Mouse (Mus musculus): ENCODE results near the gene Tac2.

Gene Tac2

GRCm38 (mm10) chr10:127721671-127722418, 2.4 kb upstream of the Tac2 start:
- in situ Hi-C loops (cut with MboI, MseI), result no loop called here

- in situ Hi-C loops (cut with MboI, MseI), result no loop called here
These were observed 858 bp downstream of the Tac2 start for GRCm38 (mm10) chr10:127725136-127725535.

GRCm38 (mm10) chr10:127728437-127728836, 4.2 kb downstream of the Tac2 start:
- in situ Hi-C loops (cut with MboI, MseI), result no loop called here

GRCm38 (mm10) chr10:127730285-127730932, 6.1 kb downstream of the Tac2 start:
- in situ Hi-C loops (cut with MboI, MseI), result no loop called here

- in situ Hi-C loops (cut with MboI, MseI), result no loop called here
These were observed 6.6 kb downstream of the Tac2 start for GRCm38 (mm10) chr10:127730933-127731310.

- in situ Hi-C loops (cut with MboI, MseI), result no loop called here
These were observed 7.1 kb downstream of the Tac2 start for GRCm38 (mm10) chr10:127731397-127731796.

GRCm38 (mm10) chr10:127734434-127734833, 10.2 kb downstream of the Tac2 start:
- in situ Hi-C loops (cut with MboI, MseI), result no loop called here

GRCm38 (mm10) chr10:127736266-127736665, 12.0 kb downstream of the Tac2 start:
- in situ Hi-C loops (cut with MboI, MseI), result no loop called here

- in situ Hi-C loops (cut with MboI, MseI), result no loop called here
These were observed 12.6 kb downstream of the Tac2 start for GRCm38 (mm10) chr10:127736916-127737315.

GRCm38 (mm10) chr10:127737552-127737951, 13.3 kb downstream of the Tac2 start:
- in situ Hi-C loops (cut with MboI, MseI), result no loop called here

GRCm38 (mm10) chr10:127738151-127738882, 14.0 kb downstream of the Tac2 start:
- in situ Hi-C loops (cut with MboI, MseI), result no loop called here

GRCm38 (mm10) chr10:127739083-127739660, 14.9 kb downstream of the Tac2 start, which contains the start of gene Zbtb39:
Zbtb39 (plus strand) TSS chr10:127739538.
- in situ Hi-C loops (cut with MboI, MseI), result no loop called here

GRCm38 (mm10) chr10:127739661-127740161, 15.4 kb downstream of the Tac2 start:
- in situ Hi-C loops (cut with MboI, MseI), result no loop called here

GRCm38 (mm10) chr10:127744661-127745060, 20.4 kb downstream of the Tac2 start:
- in situ Hi-C loops (cut with MboI, MseI), result no loop called here

- in situ Hi-C loops (cut with MboI, MseI), result no loop called here
These were observed 21.6 kb downstream of the Tac2 start for GRCm38 (mm10) chr10:127745886-127746285.

- in situ Hi-C loops (cut with MboI, MseI), result no loop called here
These were observed 23.0 kb downstream of the Tac2 start for GRCm38 (mm10) chr10:127747254-127747653.

- in situ Hi-C loops (cut with MboI, MseI), result no loop called here
These were observed 24.8 kb downstream of the Tac2 start for GRCm38 (mm10) chr10:127748847-127749612.

GRCm38 (mm10) chr10:127750136-127750777, 26.0 kb downstream of the Tac2 start:
- in situ Hi-C loops (cut with MboI, MseI), result loop anchor here (25.0 kb wide), 1 partner anchor 1713 kb away; no protein-coding TSS in a partner anchor

- in situ Hi-C loops (cut with MboI, MseI), result loop anchor here (25.0 kb wide), 1 partner anchor 1714 kb away; no protein-coding TSS in a partner anchor
These were observed 27.3 kb downstream of the Tac2 start, which contains the start of gene Gpr182 for GRCm38 (mm10) chr10:127751548-127751947. Gpr182 (minus strand) TSS chr10:127751732.

- in situ Hi-C loops (cut with MboI, MseI), result loop anchor here (25.0 kb wide), 1 partner anchor 1717 kb away; no protein-coding TSS in a partner anchor
These were observed 30.4 kb downstream of the Tac2 start for GRCm38 (mm10) chr10:127754566-127755166.

Data from T-helper 2 cell (primary cell).